Mouse (Mus musculus): ENCODE data around the gene Slc16a10. TPM values are rescaled to one million over a fixed set of nuclear protein-coding genes. Genes with fewer than 3 reads are reported as not detected.
A peak's percentile ranks its signal among the peaks of the same experiment; 100 is the strongest.
"Not testable (repeated sequence)": the region's sequence is repeated elsewhere in the genome, so short reads cannot be mapped to it uniquely, and the experiment has no call there.

Slc16a10 gene
- total RNA-seq, 2 experiments from 2014 or later = 35.3 to 40.5 TPM

GRCm38 (mm10) chr10:40036686-40037560, 105.1 kb downstream of the Slc16a10 start:
- DNase-seq = no peak
- intact Hi-C loops (cut with DNase I) = no loop called here

DNA sequence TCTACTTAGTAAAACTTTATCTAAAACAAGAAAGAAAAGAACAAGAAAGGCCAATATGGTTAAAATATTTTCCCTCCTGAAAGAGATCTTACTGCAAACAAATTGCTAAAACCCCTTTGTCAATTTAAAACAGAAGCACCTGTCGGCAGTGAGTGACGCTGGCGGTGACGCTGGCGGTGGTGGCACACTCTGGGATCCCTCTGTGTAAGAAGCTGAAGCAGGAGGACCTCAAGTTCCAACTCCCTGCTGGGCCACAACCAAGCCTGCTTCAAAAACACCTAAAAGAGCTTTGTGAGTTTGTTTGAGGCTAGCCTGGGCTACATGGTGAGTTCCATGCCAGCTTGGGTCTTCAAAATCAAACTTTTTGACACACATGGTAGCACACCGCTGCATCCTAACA, 107.1 kb downstream of the Slc16a10 start:
- intact Hi-C loops (cut with DNase I) = no loop called here
- DNase-seq = no peak

- DNase-seq = no peak
- intact Hi-C loops (cut with DNase I) = no loop called here
Observed at GRCm38 (mm10) chr10:40032897-40033296, 109.2 kb downstream of the Slc16a10 start.

DNA sequence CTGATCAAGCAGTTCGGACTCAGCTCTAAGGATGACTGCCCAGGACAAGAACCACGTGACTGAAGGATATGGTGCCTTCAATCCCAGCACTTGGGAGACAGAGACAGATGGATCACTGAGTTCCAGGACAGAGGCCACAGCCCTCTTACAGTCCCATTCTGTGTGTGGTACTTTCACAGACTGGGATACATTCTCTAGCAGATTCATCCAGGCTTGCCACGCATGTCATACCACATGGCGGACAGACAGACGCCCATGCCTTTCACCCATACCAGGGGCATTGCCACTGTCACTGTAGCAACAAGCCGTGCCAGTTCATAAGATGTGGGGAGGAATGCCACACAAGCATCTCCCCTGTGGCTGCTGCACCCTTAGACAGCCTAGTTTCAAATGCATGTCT, 111.3 kb downstream of the Slc16a10 start:
- intact Hi-C loops (cut with DNase I) = no loop called here
- no peak for DNase-seq

GRCm38 (mm10) chr10:40029610-40030009, 112.4 kb downstream of the Slc16a10 start:
- no peak for DNase-seq
- intact Hi-C loops (cut with DNase I) = loop anchor here (5.0 kb wide), 1 partner anchor 72 kb away; no protein-coding TSS in a partner anchor

DNA sequence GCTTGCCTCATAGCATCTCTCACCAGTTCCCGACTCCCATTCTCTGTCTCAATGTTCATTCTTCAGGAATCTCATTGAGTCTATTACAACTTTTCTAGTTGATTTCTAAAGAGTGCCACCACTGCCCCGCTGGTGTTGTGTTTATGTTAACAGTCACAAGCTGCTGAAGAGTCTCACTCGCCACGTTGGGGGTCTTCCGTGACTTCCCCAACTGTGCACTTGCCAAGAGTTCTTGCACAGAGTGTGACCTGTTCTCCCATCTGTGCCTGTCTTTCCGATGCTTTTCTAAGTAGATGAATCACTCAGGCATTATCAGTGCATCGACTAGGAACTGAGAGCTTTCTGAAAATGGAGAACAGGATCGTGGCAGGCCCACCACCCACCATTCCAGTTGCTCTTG, 114.0 kb downstream of the Slc16a10 start:
- intact Hi-C loops (cut with DNase I) = loop anchor here (5.0 kb wide), 1 partner anchor 71 kb away; no protein-coding TSS in a partner anchor
- no peak for DNase-seq

- DNase-seq = no peak
- intact Hi-C loops (cut with DNase I) = loop anchor here (5.0 kb wide), 1 partner anchor 69 kb away; no protein-coding TSS in a partner anchor
Observed at GRCm38 (mm10) chr10:40026546-40026945, 115.5 kb downstream of the Slc16a10 start.

GRCm38 (mm10) chr10:40025560-40025959, 116.5 kb downstream of the Slc16a10 start:
- intact Hi-C loops (cut with DNase I) = loop anchor here (5.0 kb wide), 1 partner anchor 68 kb away; no protein-coding TSS in a partner anchor
- no peak for DNase-seq

- intact Hi-C loops (cut with DNase I) = loop anchor here (5.0 kb wide), 1 partner anchor 67 kb away; no protein-coding TSS in a partner anchor
- peak; percentile 69 to 73 for DNase-seq
Observed at GRCm38 (mm10) chr10:40024554-40025428, 117.3 kb downstream of the Slc16a10 start, which contains the start of gene Mfsd4b1. Gene Mfsd4b1, minus strand, starts transcription at chr10:40025268.

DNA sequence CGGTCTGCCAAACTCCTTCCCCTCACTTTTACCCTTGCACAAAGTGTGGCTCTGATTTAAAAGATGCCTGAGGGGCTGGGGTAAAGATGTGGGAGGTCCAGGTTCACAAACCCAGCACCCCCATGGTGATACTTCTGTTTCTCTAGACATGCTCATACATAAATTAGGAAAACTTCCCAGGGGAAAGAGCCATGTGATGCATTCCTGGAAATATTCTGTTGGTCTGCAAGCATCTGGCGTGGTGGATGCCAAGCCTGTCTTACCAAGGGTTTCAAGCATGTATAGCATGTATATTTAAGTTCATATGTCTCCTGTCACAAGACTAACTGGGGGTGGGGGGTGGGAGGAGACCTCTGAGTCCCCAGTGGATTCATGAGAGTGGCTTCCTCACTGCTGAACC, 121.7 kb downstream of the Slc16a10 start:
- DNase-seq = no peak
- intact Hi-C loops (cut with DNase I) = no loop called here

GRCm38 (mm10) chr10:40019492-40019891, 122.6 kb downstream of the Slc16a10 start:
- no peak for DNase-seq
- intact Hi-C loops (cut with DNase I) = no loop called here

DNA sequence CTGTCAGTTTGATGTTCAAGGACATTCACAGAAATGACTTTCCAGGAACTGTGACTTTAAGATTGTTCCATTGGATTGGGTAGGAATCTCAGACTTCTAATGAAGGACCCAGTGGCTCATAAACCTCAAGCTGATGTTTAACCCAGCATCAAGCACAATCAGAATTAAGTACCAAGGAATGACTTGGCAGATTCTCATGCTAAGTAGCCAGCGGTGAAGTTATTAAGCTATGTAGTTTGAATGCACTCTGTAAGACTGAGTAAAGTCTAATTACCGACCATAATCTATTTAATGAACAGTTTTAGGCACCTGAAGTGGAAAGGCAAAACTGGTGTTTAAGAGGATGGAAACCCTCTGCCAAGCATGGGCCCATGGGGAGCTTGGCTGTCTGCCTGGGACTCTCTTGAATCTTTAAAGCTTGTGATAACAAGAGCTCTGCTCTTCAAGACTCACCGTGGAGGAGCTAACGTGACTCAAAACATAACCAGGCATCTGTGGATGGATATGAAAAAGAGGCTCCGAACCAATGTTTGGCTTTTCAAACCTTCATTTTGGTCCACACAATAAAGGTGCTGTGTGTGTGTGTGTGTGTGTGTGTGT, 123.7 kb downstream of the Slc16a10 start:
- DNase-seq = no peak
- intact Hi-C loops (cut with DNase I) = no loop called here

GRCm38 (mm10) chr10:40009591-40009990, 132.5 kb downstream of the Slc16a10 start:
- DNase-seq = no peak
- intact Hi-C loops (cut with DNase I) = no loop called here

GRCm38 (mm10) chr10:40008847-40009246, 133.2 kb downstream of the Slc16a10 start:
- DNase-seq; intact Hi-C loops (cut with DNase I): not testable (repeated sequence)

- intact Hi-C loops (cut with DNase I) = no loop called here
- no peak for DNase-seq
Observed at GRCm38 (mm10) chr10:40007953-40008352, 134.1 kb downstream of the Slc16a10 start.

DNA sequence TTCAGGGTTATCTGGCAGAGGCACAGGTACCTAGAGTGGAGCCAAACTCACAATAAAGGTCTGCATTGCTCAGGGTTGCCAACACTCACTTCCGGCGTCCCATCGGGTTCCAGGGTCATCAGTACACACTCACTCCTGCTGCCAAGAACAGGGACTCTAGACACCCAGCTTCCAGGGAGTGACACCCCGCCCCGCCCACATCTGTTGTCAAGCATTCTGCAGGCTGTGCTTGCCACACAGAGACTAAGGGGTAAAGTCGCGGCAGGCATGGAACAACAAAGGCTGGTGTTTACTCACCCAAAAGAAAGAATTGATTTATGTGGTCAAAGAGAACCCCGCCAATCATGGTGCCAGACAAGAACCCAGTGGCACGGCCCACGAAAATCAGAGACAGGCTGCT, 135.1 kb downstream of the Slc16a10 start:
- intact Hi-C loops (cut with DNase I) = no loop called here
- DNase-seq = no peak

DNA sequence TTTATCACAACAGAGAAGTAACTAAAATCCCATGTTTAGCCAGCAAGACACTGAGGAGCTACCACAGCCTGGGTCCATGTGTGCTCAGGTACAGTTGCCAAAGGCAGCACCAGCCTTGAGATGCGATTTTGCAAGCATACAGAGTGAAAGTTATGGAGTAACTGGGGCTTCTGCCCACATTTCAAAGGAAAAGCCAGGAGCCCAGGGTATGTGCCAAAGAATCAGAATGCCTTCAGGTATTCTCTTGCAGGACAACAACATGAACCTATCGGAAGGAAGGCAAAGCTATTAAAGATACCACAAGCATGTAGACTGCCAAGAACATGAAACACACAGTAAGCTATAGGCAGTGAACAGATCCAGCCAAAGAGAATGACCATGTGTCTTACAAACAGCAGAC, 141.3 kb downstream of the Slc16a10 start:
- no peak for DNase-seq
- intact Hi-C loops (cut with DNase I) = no loop called here

DNA sequence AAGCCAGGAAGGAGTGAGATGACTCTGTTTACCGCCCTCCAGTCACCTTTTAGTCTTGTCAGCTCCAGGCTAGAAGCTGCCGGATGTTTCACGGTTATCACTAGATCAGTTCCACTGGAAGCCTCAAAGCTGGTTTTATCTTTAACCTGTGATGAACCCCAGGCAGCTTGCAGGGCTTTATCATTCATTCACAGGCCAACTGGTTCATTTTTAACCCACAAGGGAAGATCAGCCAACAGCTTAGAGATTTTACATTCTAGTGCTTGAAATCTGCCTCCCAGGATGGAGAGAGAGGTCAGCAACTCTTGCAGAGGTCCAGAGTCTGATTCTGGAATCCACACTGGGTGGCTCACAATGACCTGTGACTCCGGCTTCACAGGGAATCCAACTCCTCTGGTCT, 150.9 kb downstream of the Slc16a10 start:
- intact Hi-C loops (cut with DNase I) = no loop called here
- no peak for DNase-seq

- DNase-seq = no peak
- intact Hi-C loops (cut with DNase I) = no loop called here
Observed at GRCm38 (mm10) chr10:39986466-39986865, 155.6 kb downstream of the Slc16a10 start, which contains the start of gene Mfsd4b5. Gene Mfsd4b5, minus strand, starts transcription at chr10:39986646.
